Mouse (Mus musculus) left cerebral cortex, postnatal 14 days (tissue): ENCODE data around the gene Tuba3b. TPM values are rescaled to one million over a fixed set of nuclear protein-coding genes. Genes with fewer than 3 reads are reported as not detected.

ENCODE experiments used
- DNase-seq, 2 experiments: peaks; one replicate each; pipeline ENCODE4 v3.0.0; 2021 to 2022; ENCODE audit warnings: low spot score in 2 of 2, mixed read lengths in 1 of 2
- intact Hi-C: fragments of 180-260 bp; cut with DNase I; formaldehyde crosslinking; loops from one replicate; pipeline ENCODE4 v1.15.1; 2025
- total RNA-seq, 2 experiments: library from RNA; stranded (reverse); gene quantifications; 2 replicates each; pipeline ENCODE4 v1.2.3; 2021

Tuba3b gene
- total RNA-seq, 2 experiments from 2014 or later, result not detected

DNA sequence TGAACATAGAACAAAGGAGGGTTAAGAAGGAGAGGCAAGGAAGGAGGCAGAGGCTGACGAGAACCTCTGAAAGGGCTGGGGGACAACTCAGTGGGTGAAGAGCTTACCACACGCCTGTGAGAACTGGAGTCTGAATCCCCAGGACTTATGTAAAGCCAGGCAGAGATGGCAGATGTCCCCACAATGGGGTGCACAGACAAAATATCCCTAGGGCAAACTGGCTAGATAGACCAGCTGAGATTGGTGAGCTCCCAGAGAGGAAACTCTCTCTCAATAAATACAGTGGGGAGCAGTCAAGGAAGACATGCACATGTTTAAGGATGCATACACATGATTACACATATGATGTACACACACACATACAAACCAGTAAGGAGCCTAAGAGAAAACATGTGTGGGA, 11.4 kb upstream of the Tuba3b start:
- intact Hi-C loops, result no loop called here
- no peak for DNase-seq

DNA sequence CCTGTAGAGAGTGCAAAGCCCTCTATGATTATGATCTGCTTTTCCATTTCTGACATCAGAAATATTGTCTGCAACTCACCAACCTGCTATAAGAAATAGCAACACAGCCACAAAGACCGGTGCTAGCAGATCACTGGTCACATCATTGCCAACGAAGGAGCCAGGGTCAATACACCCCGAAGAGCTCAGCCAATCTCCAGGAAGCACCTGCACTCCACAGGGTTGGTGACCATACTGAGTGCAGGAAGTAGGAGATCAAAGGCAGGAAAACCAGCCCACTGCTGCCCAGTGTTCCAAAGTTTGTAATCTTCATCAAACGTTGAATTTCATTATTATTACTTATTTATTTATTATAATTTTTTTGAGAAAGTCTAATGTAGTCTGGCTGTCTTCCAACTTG, 10.9 kb upstream of the Tuba3b start:
- intact Hi-C loops, result no loop called here
- no peak for DNase-seq

GRCm38 (mm10) chr6:145605203-145605602, 10.4 kb upstream of the Tuba3b start:
- intact Hi-C loops, result no loop called here
- no peak for DNase-seq

DNA sequence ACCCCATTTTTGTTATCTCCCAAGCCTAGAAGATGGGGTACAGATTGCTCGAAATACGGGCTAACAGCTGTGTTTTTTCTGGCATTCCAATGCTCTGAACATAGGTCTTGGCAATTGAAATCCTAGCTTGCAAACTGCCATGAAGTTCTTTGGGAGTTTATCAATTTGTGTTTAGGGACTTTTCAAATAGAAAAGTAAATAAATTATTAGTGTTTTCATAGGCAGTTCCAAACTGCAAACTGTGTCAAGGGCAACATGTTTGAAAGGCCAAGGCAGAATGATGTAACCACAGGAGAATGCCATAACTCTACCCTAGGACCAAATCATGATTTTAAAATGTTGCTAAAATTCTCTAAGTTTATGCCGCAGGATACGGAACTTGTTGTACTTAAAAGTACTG, 7.8 kb upstream of the Tuba3b start:
- no peak for DNase-seq
- intact Hi-C loops, result no loop called here

GRCm38 (mm10) chr6:145608693-145609092, 6.9 kb upstream of the Tuba3b start:
- intact Hi-C loops, result no loop called here
- DNase-seq, result no peak

GRCm38 (mm10) chr6:145610901-145611300, 4.7 kb upstream of the Tuba3b start:
- no peak for DNase-seq
- intact Hi-C loops, result no loop called here

DNA sequence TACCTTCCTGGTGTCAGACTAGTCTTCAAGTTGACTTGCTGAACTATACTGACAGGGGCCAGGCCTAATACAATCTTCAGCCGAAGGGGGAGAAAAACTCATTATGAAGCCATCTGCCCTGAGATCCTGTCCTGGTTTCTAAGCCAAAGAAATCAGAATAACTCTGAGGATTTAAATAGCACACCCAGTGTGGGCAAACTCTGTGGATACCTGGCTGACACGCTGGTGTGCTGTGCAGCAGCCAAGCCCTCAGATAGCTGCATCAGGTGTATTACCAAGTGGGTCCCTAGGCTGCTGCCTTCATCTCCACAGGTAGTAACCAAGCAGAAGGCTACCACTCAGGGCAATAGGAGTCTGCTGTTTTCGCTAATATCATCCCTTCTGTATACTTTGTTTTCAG, 2.9 kb upstream of the Tuba3b start:
- intact Hi-C loops, result no loop called here
- DNase-seq, result no peak

GRCm38 (mm10) chr6:145614219-145614618, 1.3 kb upstream of the Tuba3b start, which contains the start of gene Lmntd1:
Gene Lmntd1 (minus strand): TSS chr6:145614319.
- DNase-seq, result no peak
- intact Hi-C loops, result no loop called here

DNA sequence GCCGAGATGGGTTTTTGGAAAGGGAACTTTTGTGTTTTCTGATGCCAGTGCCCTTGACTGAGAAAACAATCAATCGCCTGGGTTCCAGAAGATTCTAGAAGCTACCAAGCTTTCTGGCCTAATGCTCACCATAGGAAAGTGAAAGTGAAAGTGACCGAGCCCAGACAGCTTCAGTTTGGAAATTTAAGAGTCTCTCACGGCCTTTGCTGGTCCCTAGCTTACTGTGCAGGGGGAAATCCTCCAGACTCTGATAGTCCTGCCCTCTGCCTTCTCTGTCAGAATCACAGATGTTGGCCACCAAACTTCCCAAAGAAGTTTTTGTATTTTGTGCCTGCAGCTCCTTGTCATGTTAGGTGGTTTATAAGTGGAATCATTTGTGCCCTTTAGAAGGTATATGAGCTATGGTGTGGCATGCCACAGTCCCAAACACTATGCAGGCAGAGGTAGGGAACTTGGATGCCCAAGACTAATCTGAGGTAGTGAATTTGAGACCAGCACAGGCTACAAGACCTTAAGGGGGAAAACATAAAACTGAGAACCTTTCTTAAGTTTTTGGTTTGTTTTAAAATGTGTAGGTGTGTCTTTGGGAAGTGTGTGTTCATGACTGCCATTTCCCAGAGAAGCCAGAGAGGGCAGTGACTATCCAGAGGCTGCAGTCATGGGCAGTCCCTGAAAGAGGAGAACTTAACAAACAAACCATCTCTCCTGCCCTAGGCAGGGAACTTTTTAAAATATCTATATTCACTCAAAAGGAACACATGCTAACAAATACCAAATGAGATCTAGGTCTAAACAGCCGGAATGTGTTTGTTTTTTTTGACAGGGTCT, 1.1 kb downstream of the Tuba3b start:
- intact Hi-C loops, result no loop called here
- DNase-seq, result no peak

GRCm38 (mm10) chr6:145623141-145623540, 7.6 kb downstream of the Tuba3b start:
- no peak for DNase-seq
- intact Hi-C loops, result no loop called here

- no peak for DNase-seq
- intact Hi-C loops, result no loop called here
Measured at GRCm38 (mm10) chr6:145630269-145630668, 14.7 kb downstream of the Tuba3b start.

DNA sequence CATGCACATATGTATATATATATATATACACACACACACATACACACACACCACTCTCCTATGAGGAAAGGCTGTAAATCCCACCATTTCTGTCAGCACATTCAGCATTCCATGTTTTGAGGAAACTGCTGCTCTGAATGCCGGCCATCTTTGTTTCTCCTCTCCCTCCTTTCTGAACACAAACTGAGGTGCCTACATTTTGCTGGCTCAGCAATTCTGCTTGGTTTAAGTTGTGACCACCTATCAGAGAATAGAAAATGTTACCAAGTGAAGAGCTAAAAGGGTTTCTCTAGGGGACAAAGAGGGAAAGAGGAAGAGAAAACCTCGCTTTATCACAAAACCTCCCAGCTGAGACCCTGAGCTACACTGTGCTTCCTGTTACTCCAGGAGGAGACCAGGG, 18.9 kb downstream of the Tuba3b start:
- DNase-seq, result no peak
- intact Hi-C loops, result no loop called here

GRCm38 (mm10) chr6:145636682-145637081, 21.1 kb downstream of the Tuba3b start:
- intact Hi-C loops, result no loop called here
- DNase-seq, result no peak

- intact Hi-C loops, result no loop called here
- no peak for DNase-seq
Measured at GRCm38 (mm10) chr6:145638248-145638647, 22.7 kb downstream of the Tuba3b start.

- DNase-seq, result no peak
- intact Hi-C loops, result no loop called here
Measured at GRCm38 (mm10) chr6:145640971-145641506, 25.5 kb downstream of the Tuba3b start.

DNA sequence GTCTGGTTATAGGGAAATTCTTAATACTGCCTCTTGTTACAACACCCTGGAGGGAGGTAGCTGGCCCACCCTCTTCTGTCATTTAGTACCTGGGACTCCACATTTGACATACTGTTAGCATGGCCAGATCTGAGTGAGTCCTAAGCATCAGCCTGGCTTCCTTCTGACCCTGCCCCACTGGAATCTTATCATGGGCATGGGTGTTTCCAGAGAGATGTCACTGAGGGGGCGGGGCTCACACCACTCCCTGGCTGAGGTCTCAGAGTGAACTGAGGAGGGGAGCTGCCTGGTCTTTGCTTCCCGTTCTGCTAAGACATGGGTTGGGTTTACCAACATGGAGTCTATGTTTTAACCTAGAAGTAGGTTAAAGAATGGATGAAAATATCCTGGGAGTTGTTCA, 36.4 kb downstream of the Tuba3b start:
- intact Hi-C loops, result no loop called here
- no peak for DNase-seq

GRCm38 (mm10) chr6:145652986-145653385, 37.4 kb downstream of the Tuba3b start:
- intact Hi-C loops, result no loop called here
- no peak for DNase-seq

DNA sequence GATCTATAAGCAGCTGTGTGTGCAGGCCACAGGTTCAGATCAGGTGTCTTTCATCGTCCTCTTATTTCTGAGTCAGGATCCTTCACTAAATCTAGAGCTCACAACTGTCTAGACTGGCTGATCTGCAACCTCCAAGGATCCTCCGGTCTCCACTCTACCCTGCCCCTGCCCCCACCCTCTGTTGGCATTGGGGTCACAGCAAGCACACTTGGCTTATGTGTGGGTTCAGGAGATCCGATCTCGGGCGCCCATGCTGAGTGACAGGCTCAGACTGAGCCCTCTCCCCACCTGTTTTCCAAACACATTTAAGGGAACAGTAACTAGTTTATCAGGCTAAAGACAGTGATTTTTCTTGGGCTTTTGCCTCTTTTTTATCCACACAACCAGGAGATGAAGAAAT, 38.1 kb downstream of the Tuba3b start:
- no peak for DNase-seq
- intact Hi-C loops, result no loop called here

- intact Hi-C loops, result no loop called here
- peak; percentile 6 to 12 for DNase-seq
Measured at GRCm38 (mm10) chr6:145654062-145654836, 38.7 kb downstream of the Tuba3b start.

DNA sequence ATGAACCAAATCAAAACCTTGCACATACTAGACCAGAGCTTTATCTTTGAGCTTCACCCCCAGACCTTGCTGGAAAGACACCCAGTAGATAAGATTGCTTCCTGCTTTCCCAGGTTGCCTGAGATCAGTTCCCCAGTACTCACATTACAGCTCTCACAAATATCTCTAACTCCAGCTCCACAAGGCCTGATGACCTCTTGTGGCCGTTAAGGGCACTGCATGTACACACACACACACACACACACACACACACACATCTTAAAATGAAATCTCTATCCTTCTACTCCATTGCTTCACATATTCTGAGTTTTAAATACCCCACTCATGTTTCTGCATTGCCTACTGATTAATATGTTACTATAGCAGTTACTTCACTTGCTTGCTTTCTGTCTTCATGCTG, 40.1 kb downstream of the Tuba3b start:
- no peak for DNase-seq
- intact Hi-C loops, result no loop called here
